Mouse (Mus musculus) gastrocnemius, adult 8-10 months (tissue): ENCODE measurements around the gene Hmgxb4. TPM values are rescaled to one million over a fixed set of nuclear protein-coding genes. Genes with fewer than 3 reads are reported as not detected.

Source experiments
- DNase-seq, 2 experiments: peaks; one replicate each; pipeline ENCODE4 v3.0.0; 2022; ENCODE audit warnings: low spot score in 2 of 2
- total RNA-seq, 4 experiments: library from RNA; stranded (reverse); gene quantifications; 2 replicates each; pipeline ENCODE4 v1.2.4; 2022

The Hmgxb4 gene
- total RNA-seq, 4 experiments from 2014 or later: 6.5 to 12.7 (median 8.3) TPM

- peak; percentile 62 to 64 for DNase-seq
Measured at GRCm38 (mm10) chr8:75071627-75072346, 78.6 kb downstream of the Hmgxb4 start.

GRCm38 (mm10) chr8:75074876-75075275 lies 81.7 kb downstream of the Hmgxb4 start:
- DNase-seq: no peak

GRCm38 (mm10) chr8:75078215-75078614 lies 85.1 kb downstream of the Hmgxb4 start:
- DNase-seq: no peak

- DNase-seq: no peak
Measured at GRCm38 (mm10) chr8:75078851-75079250, 85.7 kb downstream of the Hmgxb4 start.

Other genes with a start within 250 kb of the Hmgxb4 start
- not detected for gene Isx, start 120.2 kb upstream of the Hmgxb4 start, total RNA-seq
- gene Tom1, start 40.3 kb downstream of the Hmgxb4 start, total RNA-seq: 10 to 100 TPM; 49.3 to 54.6 (median 50.3) TPM
- gene Hmox1, start 100.3 kb downstream of the Hmgxb4 start, total RNA-seq: 1 to 10 TPM; 3.3 to 9.5 (median 4.2) TPM
- 1 to 10 TPM in 2 of 4 experiments, under 1 TPM in 2; 0.58 to 1.0 (median 0.86) TPM for gene Mcm5, start 116.2 kb downstream of the Hmgxb4 start, total RNA-seq
- gene Rasd2, start 220.6 kb downstream of the Hmgxb4 start, total RNA-seq: 100 to 1,000 TPM; 109 to 132 (median 120) TPM